Mouse (Mus musculus) kidney, adult 11 months (tissue): ENCODE measurements around the gene Hoxc5.

ENCODE experiments used
- DNase-seq: peaks from one replicate; pipeline ENCODE4 v3.0.0; 2022

The Hoxc5 gene

DNA sequence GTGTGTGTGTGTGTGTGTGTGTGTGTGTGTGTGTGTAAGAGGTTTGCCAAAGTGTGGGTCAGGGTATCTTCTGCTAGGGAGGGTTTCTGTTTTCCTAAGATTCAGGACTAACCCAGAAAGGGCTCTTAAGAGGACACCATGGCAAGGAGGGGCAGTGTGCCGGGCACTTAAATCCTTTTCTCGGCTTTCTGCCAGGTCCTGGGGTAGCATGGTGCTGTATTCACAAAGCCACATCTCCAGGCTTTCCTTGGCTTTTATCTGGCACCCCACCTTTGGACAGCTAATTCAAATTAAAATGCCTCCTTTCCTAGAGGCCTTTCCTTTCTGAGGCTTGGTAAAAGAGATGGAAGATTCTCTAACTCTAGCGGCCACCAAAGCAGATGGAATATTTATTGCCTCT is 72.4 kb downstream of the Hoxc5 start:
- DNase-seq, result no peak

DNA sequence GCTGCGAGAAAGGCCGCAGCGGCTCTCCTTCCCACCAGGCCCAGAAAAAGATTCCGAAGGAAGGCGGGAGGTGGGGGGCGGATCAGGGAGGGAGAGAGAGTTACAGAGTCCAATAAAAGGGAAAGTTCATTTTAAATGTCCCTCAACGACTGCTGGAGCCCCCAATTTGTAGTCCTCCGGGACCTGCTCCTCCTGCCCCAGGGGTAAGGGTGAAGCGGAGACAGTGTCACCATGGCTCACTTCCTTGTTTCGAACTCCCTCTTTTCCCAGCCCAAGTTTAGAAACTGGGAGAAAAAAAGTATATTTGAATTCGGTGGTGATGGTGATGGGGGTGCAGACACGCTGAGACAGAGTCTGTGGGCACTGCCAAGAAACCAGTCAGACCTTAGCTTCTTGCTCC is 73.4 kb downstream of the Hoxc5 start:
- no peak for DNase-seq

DNA sequence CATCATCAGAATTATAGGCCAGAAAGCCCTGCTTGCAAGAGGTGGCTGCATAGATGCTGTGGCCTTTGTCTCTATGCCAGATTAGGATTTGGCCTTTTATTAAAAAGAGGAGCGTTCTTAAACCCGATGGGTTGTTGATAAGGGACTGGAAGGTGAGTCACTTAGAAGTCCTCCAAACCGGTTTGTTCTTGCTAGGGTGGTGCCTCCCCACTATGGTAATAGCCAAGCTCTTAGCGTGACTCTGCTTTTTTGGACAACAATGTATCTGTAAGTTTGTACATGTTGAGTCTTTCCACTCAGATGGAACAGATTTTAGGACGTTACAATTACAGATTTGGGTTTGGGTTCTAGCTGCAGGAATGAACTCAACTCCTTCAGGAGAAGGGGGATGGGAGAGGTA is 74.4 kb downstream of the Hoxc5 start:
- DNase-seq, result no peak

- DNase-seq, result peak; percentile 26
Measured at GRCm38 (mm10) chr15:103042209-103042608, 75.0 kb downstream of the Hoxc5 start.

DNA sequence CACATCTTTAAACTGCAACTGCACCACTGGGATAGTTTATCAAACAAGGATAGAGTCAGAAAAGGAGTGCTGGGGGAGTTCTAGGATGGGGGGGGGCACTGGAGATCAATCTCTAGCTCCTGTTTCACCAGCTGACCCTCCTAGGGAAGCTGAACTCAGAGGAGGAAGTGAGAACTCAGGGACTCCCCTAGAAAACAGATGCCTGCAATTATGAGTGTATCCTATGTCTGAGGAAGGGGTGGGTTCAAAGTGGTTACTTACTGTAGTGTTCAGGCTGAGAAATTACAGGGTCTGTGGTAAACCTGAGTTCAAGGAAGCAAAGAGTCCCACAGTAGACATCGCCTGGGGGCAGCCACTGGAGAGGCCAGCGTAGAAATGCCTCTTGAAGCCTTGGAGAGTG is 84.4 kb downstream of the Hoxc5 start:
- no peak for DNase-seq

- no peak for DNase-seq
Measured at GRCm38 (mm10) chr15:103053210-103053609, 86.0 kb downstream of the Hoxc5 start.

- no peak for DNase-seq
Measured at GRCm38 (mm10) chr15:103056396-103056795, 89.2 kb downstream of the Hoxc5 start.

- no peak for DNase-seq
Measured at GRCm38 (mm10) chr15:103058715-103059114, 91.5 kb downstream of the Hoxc5 start.

DNA sequence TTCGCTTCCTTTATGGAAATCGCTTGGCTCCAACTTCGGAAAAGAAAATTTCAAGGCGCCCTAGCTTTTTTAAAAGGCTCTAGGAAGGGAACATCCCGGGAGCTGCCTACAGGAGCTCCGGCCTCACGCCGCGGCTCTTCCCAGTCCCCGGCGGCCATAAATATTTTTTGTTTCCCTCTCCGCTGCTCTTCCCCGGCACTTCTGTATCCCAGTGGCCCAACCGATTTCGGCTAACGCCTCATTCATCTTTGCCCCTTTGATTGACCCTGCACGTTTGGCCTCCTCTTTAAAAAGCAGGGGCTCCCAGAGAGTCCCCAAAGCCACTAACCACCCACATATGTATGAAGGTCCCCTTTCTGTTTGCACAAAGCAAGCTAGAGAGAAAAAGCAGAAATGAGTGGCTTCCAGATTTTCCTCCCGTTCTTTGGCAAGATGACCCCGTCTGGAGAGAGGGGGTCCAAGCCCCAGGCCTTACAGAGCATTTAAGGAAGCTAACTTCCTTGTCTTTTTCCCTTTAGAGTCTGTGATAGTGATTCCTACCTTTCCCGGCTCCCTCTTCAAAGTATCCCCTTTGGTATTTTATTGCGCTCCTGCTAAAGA is 92.2 kb downstream of the Hoxc5 start:
- no peak for DNase-seq

- DNase-seq, result no peak
Measured at GRCm38 (mm10) chr15:103060021-103060340, 92.7 kb downstream of the Hoxc5 start.

GRCm38 (mm10) chr15:103060341-103061130 is 93.3 kb downstream of the Hoxc5 start:
- peak; percentile 82 for DNase-seq

DNA sequence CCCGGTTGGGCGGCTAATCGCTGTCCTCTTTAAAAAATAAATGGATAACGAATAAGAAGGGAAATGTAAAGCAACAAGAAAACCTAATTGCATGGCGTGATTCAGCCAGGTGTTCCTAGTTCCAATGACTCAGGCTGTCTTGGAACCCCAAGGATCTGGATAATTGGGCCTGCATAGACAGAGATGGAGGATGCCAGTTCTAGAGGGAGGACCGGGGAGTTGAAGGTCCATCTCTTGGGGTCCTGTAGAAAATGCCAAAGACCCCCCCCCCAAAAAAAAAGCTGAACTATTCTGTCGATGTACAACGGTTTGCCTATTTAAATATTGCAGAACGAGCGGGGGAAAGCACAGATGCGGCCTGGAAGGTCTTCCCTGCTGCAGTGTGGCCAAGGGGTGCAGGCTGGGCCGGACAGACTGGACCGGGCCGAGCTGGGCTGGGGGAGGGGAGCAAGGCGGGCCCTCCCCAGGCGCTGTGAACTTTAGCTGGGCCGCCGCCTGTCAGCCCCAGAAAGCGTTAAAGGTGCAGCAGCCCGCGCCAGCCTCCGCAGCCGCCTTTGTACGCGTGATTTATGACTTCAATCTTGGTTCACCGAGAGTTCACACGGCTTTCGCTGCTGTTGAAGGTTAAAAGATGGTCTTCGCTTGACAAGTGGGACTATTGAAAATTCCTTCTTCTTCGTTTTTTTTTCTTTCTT is 94.0 kb downstream of the Hoxc5 start:
- peak; percentile 83 for DNase-seq

- no peak for DNase-seq
Measured at GRCm38 (mm10) chr15:103061988-103062387, 94.7 kb downstream of the Hoxc5 start.

GRCm38 (mm10) chr15:103065642-103066041 is 98.4 kb downstream of the Hoxc5 start:
- no peak for DNase-seq
